Mouse (Mus musculus) megakaryocyte, adult 5-6 weeks (primary cell): ENCODE measurements around the gene Ube2r2. TPM values are rescaled to one million over a fixed set of nuclear protein-coding genes. Genes with fewer than 3 reads are reported as not detected.

Experiments
- ATAC-seq: 2 replicates; pipeline ENCODE4 v1.8.0; 2016; ENCODE audit warnings: mild to moderate bottlenecking, inconsistent platforms; ENCODE audit not compliant: poor library complexity, severe bottlenecking
- total RNA-seq, 2 experiments: library from RNA; stranded (forward) in 1 of 2; stranded (reverse) in 1 of 2; fragments of 153-499, 151-499 nt in 1 of 2; fragments of 221-1000, 200-1000 nt in 1 of 2; gene quantifications; 2 replicates each; pipeline versions ENCODE4 v1.2.3 to v1.2.4; 2015 to 2017

The Ube2r2 gene
- total RNA-seq, 2 experiments from 2014 or later = 41.3 to 156 TPM

DNA sequence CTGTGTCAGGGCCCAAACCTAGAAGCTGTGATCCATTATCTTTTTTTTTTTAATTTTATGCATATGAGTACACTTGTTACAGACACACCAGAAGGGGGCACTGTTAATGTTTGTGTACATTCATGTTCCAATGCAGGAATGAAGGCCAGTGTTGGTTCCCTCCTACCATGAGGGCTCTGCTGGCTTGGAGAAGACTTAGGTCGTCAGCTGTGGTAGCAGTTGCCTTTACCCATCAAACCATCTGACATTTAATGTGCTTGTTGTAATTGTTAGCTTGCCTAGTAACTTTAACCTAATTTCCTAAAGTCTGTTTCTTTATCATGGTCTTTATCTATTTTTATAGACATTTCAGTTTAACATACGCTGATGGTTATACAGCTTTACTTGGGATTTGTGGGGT lies 35.4 kb downstream of the Ube2r2 start:
- no peak for ATAC-seq

DNA sequence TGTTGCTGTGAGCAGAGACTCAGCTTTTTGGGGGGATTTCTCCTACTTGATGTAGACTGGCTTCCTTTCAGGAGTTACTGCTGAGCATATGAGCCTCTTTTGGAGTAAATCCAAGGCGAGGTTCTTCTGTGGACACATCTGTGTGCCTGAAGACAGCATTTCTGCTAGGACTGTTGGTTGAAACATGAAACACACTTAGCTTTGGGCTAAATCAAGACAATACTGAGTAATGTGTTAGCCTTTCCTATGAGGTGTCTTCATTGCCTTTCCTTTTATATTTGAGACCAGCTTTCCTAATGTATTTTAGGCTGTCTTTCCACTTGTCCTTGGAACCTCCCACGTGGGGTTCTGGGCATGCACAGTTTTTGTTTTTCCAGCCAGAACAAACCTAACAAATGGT lies 39.1 kb downstream of the Ube2r2 start:
- no peak for ATAC-seq

DNA sequence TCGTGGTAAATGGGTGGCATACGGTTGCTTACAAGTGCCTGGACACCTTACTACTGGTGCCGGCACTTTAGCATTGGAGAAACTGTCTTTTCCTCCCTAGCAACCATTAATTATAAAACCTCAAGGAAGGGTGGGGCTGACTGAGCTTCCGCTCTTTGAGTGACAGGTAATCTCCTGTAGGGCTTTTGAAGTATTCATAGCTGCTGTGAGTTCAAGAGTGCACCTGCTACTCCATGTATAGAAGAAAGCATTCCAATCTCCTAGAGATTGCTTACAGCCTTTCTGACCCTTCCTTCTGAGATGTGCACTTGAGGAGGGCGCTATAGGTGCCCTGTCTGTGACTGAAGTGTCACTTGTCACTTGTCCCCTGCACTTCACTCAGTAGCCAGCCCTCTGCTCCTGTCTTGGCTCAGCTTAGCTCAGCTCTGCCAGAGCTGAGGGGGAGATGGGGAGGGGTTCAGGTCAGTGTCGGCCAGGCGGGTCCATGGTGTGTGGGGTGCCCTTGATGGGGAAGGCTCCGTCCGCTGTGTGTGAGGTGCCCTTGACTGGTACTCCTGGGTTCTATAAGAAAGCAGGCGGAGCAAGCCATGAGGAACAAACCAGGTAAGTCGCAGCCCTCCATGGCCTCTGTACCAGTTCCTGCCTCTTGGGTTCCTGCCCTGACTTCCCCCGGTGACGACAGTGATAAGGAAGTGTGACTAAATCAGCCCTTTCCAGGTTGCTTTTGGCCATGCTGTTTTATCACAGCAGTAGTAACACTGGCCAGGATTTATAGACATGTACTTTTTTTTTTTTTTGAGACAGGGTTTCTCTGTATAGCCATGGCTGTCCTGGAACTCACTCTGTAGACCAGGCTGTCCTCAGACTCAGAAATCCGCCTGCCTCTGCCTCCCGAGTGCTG lies 44.5 kb downstream of the Ube2r2 start:
- 0 out of 2 replicates have a peak, but pooled peaks have one; percentile 47 for ATAC-seq

DNA sequence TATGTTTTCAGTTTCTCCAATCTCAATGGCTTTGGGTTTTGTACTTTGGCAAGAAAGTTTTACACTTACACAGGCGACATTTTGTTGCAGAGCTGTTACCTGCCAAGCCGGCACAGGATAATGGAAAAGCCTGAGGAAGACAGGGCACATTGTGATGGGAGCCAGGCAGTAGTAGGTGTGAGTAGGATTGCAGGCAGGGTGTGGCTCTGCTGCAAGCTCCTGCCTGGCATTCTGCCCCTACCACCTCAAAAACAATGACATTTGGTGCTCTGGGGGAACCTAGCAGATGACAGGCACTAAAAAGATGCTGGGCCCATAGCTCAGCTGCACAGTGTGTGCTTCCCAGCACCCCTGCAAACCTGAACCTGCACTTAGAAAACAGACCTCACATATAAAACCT lies 54.3 kb downstream of the Ube2r2 start:
- ATAC-seq = no peak

DNA sequence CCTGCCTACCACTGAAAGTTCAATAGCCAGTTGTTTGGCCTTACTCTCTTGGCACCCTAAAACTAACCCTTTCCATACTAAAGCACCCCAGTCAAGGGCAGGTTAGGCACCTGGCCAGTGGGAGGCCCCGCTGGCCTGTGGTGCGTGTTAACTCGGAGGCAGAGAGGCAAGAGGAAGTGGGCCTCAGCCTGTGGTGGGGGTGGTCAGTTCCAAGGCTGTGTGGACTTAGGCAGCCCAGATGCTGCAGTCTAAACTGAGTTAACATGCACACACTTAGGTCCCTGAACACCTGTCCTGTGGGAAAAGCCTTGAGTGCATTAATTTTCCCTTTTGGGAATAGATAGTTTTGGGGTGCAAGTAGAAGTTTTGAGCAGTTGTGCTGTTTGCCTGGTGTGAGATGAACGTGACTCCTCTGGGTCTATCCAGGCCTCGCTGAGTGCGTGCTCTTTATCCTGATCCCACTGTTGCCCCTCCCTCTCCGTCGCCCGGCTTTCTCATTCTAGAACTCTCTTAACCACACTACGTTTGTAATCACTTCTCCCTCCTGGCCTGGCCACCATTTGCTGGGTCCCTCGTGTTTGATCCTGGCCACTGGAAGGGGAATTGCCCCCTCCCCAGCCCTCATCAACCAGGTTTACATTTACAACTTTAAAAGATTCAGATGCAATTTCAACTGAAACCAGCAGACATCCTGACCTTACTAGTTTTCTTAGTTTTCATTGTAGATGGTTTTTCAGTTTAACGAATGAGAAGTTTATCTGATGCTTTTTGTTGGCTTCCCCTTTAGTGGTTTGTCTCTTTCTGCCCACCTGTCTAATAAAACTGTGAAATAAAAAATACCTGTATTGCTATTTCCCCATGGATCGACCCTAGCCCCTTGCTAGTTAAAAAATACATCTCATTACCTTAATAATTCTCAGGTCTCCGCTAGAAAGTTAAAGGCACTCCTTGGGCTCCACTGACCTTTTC lies 57.3 kb downstream of the Ube2r2 start:
- ATAC-seq = peak; percentile 76

DNA sequence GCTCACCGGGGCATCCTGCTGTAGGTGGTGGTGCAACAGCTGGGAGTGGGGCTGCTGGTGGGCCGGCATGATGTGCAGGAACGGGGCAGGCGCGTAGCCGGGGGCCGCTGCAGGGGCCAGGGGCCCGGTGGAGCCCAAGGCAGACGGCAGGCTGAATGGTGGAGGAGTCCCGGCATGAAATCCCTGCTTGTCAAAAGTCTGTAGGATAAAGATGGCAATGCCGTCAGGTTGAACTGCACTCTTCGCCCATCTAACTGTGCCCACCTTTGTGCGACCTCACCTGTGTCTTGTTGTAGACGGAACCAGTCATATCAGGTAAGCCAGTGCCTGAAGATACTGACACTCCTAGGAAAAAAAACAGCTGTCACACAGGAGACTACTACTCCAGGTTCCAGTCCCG lies 59.8 kb downstream of the Ube2r2 start:
- ATAC-seq = no peak

DNA sequence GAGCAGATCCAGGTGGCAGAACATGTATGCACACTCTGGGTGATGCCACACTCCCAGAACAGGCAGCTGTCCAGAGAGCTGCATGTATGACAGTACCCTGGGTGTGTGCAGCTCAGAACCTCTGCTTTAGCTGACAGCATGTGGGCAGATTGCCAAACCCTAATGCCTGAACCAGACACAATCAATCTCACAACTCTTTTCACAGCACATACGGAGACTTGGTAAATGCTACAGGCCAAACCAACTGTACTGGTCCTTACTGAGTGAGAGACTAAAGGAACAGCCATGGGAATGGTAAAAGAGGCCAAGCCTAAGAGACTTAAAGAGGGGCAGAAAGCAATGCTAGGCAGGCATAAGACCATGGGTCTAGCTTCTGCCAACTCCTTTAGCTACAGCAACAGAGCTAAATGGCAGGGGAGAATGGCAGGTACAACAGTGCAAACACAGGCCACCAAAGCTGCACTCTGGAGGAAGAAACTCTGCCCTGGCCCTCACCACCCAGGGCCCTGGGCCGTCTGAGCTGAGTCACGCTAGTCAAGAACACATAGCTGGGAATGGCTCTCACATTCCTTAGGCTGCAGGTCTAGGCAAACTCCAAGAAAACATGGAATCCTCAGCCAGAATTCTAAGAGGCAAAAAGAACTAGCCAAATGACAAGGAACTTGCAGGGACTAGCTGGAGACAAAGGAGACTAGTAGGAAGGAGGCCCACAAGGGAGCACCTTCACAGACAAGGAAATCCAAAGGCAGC lies 61.5 kb downstream of the Ube2r2 start:
- no peak for ATAC-seq

DNA sequence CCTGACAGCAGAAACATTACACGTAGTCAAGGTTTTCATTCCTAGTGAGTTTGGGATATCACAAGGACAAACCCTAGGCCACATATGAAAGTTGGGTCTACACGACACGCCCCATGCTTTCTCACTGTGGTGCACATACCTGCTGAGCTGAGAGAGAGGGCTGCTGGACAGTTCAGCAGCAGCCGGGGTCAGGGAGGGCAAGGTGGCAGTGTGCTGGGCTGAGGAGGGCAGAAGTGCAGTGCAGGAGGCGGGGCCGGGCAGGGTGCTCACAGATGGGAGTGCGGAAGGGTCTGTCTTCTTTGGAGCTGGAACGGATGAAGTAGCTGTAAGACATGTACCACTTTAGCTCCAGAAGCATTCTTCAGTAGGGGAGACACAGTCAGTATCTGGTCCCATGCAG lies 66.6 kb downstream of the Ube2r2 start:
- ATAC-seq = no peak

DNA sequence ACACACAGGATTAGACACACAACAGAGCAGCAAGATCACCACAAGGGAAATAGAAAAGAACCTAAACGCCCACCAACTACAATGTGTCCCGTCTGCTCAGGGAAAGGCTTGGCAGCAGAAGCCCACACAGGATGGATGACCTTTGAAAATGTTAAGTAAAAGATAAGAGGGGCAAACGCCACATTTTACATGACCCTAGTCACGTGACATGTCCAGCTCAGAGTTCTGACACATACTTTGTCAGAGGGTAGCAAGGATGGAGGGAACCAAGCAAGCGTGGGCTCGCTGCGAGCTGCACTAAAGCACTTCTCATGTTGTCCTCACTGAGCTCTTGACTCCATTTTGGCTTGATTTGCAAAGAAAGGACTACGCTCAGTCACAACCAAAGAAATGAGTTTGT lies 70.2 kb downstream of the Ube2r2 start:
- no peak for ATAC-seq

DNA sequence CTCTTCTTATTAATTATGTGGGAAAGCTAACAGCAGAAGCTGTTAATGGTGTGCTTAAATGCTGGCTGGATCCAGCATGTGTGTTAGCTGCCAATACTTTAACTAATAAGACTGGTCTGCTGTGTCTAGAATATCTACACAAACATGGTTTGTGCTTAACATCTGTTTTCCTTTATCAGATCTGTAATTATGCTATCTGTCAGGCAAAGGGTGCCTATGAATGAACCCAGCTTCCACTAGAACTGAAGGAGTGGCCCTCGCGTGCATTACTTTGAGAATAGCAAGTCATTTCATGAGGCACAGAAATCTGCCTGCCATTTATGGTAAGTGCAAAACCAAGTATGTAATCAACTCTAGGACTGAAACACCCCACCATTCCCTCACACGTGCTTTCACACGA lies 72.5 kb downstream of the Ube2r2 start:
- ATAC-seq = no peak

DNA sequence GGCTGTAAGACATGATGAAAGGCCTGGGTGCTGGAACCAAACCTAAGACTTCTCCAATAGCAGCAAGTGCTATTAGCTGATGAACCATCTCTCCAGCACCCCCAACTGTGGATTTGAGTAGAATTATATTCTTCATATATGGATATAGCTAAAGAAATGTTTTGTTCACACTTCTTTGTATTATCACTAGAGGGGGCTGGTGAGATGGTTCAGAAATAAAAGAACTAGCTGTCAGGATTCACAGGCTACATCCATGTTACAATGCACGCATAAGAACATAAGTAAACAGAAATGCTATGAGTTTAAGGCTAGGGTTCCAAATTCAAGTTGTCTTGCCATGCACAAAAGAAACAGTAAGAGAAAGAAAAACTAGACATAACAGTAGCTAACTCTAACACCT lies 89.9 kb downstream of the Ube2r2 start:
- ATAC-seq = no peak

DNA sequence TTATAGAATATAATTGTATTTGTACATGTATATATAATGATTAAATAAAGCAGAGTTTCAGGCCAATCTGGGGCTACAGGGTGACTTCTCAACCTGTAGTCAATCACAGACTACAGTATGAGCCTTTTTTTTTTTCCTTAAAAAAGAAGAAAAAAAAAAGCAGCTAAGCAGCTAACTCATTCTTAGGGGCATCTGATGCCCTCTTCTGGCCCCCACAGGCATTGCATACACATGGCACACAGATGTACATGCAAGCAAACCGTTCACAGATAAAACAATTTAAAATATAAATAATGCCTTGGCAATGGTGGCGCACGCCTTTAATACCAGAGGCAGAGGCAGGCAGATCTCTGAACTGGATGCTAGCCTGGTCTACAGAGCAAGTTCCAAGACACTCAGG lies 90.8 kb downstream of the Ube2r2 start:
- ATAC-seq = peak; percentile 67; the same call in 1 of the 2 replicates

DNA sequence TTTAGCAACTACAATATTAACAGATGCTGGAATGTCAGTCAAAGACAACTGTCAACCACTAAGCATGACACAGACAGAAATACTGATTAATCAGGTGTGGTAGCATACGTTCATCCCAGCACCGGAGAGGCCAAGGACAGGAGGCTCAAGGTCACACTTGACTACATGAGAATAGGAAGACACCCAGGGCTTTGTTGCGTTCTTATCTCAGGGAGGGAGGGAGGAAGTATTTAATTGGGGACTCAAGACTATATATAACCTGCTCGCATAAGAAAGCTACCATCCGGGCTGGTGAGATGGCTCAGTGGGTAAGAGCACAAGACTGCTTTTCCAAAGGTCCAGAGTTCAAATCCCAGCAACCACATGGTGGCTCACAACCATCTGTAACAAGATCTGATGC lies 100.1 kb downstream of the Ube2r2 start:
- no peak for ATAC-seq

DNA sequence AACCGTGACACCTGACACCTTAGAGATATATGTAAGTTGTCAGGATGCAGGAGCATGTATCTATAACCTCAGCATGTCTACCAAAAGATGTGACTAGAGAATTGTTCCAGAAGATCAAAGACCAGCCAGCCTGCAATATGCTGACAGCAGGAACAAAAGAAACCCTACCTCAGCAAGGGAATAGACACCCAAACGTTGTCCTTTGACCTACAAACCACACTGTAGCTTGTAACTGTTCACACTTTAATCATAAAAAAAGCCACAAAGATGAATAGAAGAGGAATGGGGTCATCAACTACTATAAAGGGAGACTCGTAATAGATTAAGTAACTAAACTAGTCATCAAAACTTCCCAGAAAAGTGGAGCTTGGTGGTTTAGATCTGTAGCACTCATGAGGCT lies 105.4 kb downstream of the Ube2r2 start:
- ATAC-seq = no peak

Other genes starting within 250 kb of the Ube2r2 start
- gene Spink4, start 215.7 kb upstream of the Ube2r2 start, total RNA-seq (2015) = not detected in 2 replicates
- not detected in 2 replicates for gene Spink4, start 215.7 kb upstream of the Ube2r2 start, total RNA-seq (2017)
- 98.7 and 125 TPM in 2 replicates for gene Bag1, start 187.4 kb upstream of the Ube2r2 start, total RNA-seq (2015)
- 276 and 281 TPM in 2 replicates for gene Bag1, start 187.4 kb upstream of the Ube2r2 start, total RNA-seq (2017)
- 94.5 and 109 TPM in 2 replicates for gene Chmp5, start 187.3 kb upstream of the Ube2r2 start, total RNA-seq (2015)
- 150 and 185 TPM in 2 replicates for gene Chmp5, start 187.3 kb upstream of the Ube2r2 start, total RNA-seq (2017)
- 26.8 and 29.5 TPM in 2 replicates for gene Nfx1, start 164.8 kb upstream of the Ube2r2 start, total RNA-seq (2015)
- 41.1 and 46.8 TPM in 2 replicates for gene Nfx1, start 164.8 kb upstream of the Ube2r2 start, total RNA-seq (2017)
- not detected in 2 replicates for gene Aqp7, start 87.6 kb upstream of the Ube2r2 start, total RNA-seq (2015)
- gene Aqp7, start 87.6 kb upstream of the Ube2r2 start, total RNA-seq (2017) = not detected in 2 replicates
- not detected in 2 replicates for gene Aqp3, start 37.6 kb upstream of the Ube2r2 start, total RNA-seq (2015)
- gene Aqp3, start 37.6 kb upstream of the Ube2r2 start, total RNA-seq (2017) = 0.07 and 0.45 TPM in 2 replicates
- gene Nol6, start 11.3 kb upstream of the Ube2r2 start, total RNA-seq (2015) = 9.2 and 10.0 TPM in 2 replicates
- gene Nol6, start 11.3 kb upstream of the Ube2r2 start, total RNA-seq (2017) = 8.2 and 13.4 TPM in 2 replicates
- 26.1 and 35.6 TPM in 2 replicates for gene Ubap2, start 139.4 kb downstream of the Ube2r2 start, total RNA-seq (2015)
- 11.3 and 12.3 TPM in 2 replicates for gene Ubap2, start 139.4 kb downstream of the Ube2r2 start, total RNA-seq (2017)
- 50.4 and 52.9 TPM in 2 replicates for gene Dcaf12, start 179.1 kb downstream of the Ube2r2 start, total RNA-seq (2015)
- gene Dcaf12, start 179.1 kb downstream of the Ube2r2 start, total RNA-seq (2017) = 46.9 and 51.0 TPM in 2 replicates
- gene Ubap1, start 213.3 kb downstream of the Ube2r2 start, total RNA-seq (2015) = 49.9 and 51.2 TPM in 2 replicates
- 43.6 and 47.6 TPM in 2 replicates for gene Ubap1, start 213.3 kb downstream of the Ube2r2 start, total RNA-seq (2017)